Comparison of ENCODE assay signal across 16 mouse cellular contexts in the genomic region with DNA sequence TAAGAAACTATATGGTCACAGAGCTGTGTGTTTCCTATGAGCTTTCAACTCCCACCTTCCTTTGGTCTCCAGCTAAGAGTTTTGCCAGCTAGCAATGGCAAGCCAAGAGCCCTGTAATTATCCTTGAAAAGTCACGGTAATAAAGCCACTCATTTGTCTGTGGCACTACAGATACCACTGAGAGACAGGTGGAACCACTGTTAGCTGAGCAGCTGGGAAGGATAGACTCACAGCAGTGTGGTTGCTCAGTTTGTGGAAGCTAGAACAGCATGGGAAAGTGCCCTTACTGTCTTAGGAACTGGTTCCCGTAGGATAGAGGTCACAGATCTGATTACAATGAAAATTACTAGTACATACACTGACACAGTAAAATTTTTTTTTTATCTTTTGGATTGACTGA.
"Had no signal": no experiment of that assay in that cellular context is flagged by ENCODE, and none has a peak within 500 bp of the region (broad histone marks: within the 10 kb centered on the region; RNA-seq: fewer than 3 reads in every experiment).

No protein-coding gene starts in this region.

- H3K36me3 ChIP-seq: neural tube, embryonic 13.5 days; neural tube, embryonic 15.5 days; stomach, embryonic 15.5 days had no signal

- H3K27ac ChIP-seq: neural tube, embryonic 13.5 days; neural tube, embryonic 15.5 days; stomach, embryonic 15.5 days; stomach, postnatal 0 days had no signal

- DNase-seq: retina, postnatal 1 day; right cerebral cortex, adult 18-20 months; right cerebral cortex, postnatal 14 days; right cerebral cortex, postnatal 25 days; right cerebral cortex, postnatal 4 days; spleen, adult 18-20 months; thymus, adult 18-20 months; thymus, adult 2 months; thymus, postnatal 14 days; thymus, postnatal 25 days; thymus, postnatal 36 days; thymus, postnatal 4 days had no signal

- H3K4me2 ChIP-seq: neural tube, embryonic 13.5 days; neural tube, embryonic 15.5 days; stomach, embryonic 15.5 days had no signal

- H3K4me1 ChIP-seq: neural tube, embryonic 13.5 days; neural tube, embryonic 15.5 days; stomach, embryonic 15.5 days had no signal

- H3K9me3 ChIP-seq: neural tube, embryonic 13.5 days; neural tube, embryonic 15.5 days; stomach, embryonic 15.5 days had no signal

- H3K4me3 ChIP-seq: neural tube, embryonic 13.5 days; neural tube, embryonic 15.5 days; stomach, embryonic 15.5 days had no signal

- H3K27me3 ChIP-seq: neural tube, embryonic 13.5 days; neural tube, embryonic 15.5 days; stomach, embryonic 15.5 days had no signal

- H3K9ac ChIP-seq: neural tube, embryonic 13.5 days; neural tube, embryonic 15.5 days; stomach, embryonic 15.5 days had no signal
